Mouse (Mus musculus) heart, adult 2 months (tissue): Measurements from ENCODE around the gene Tuba1c. TPM values are rescaled to one million over a fixed set of nuclear protein-coding genes. Genes with fewer than 3 reads are reported as not detected.

Experiments used
- DNase-seq, 2 experiments: peaks; one replicate each; pipeline ENCODE4 v3.0.0; 2021
- H3K27ac ChIP-seq: fragments of 200-600 bp; 2 replicates; pipeline ENCODE4 v1.8.1; 2022
- H3K27me3 ChIP-seq: fragments of 200-500 bp; 2 replicates; pipeline ENCODE4 v1.6.1; 2012; ENCODE audit warnings: mild to moderate bottlenecking, low read length, inconsistent platforms, mixed read lengths; ENCODE audit not compliant: control insufficient read depth, insufficient read depth
- H3K36me3 ChIP-seq: fragments of 200-500 bp; 2 replicates; pipeline ENCODE4 v1.6.1; 2012; ENCODE audit warnings: low read length, inconsistent platforms; ENCODE audit not compliant: control insufficient read depth, insufficient read depth
- H3K4me1 ChIP-seq: fragments of 200-500 bp; 2 replicates; pipeline ENCODE4 v1.6.1; 2011; ENCODE audit warnings: low read length; ENCODE audit not compliant: control insufficient read depth, insufficient read depth
- H3K4me3 ChIP-seq: fragments of 200-600 bp; 2 replicates; pipeline ENCODE4 v1.8.1; 2022
- H3K79me2 ChIP-seq: fragments of 200-500 bp; replicated peaks from 2 replicates; pipeline ENCODE4 v1.6.1; 2012; ENCODE audit warnings: mild to moderate bottlenecking, inconsistent platforms, low read length, moderate library complexity, mixed read lengths; ENCODE audit not compliant: control insufficient read depth, insufficient read depth
- H3K9ac ChIP-seq: fragments of 200-500 bp; 2 replicates; pipeline ENCODE4 v1.6.1; 2012; ENCODE audit warnings: low read depth, mild to moderate bottlenecking, control low read depth, inconsistent platforms, low read length, mixed read lengths
- CTCF ChIP-seq: fragments of 200-600 bp; IDR thresholded peaks from 2 replicates; pipeline ENCODE4 v1.8.1; 2022; ENCODE audit warnings: antibody characterized with exemption, mild to moderate bottlenecking, moderate library complexity
- EP300 ChIP-seq: fragments of 200-500 bp; IDR thresholded peaks from 2 replicates; pipeline ENCODE4 v1.6.1; 2011; ENCODE audit warnings: low read depth, low read length, control low read depth; ENCODE audit not compliant: insufficient read depth
- POLR2A ChIP-seq: fragments of 200-500 bp; IDR thresholded peaks from 2 replicates; pipeline ENCODE4 v1.6.1; 2011; ENCODE audit warnings: mild to moderate bottlenecking, low read depth, low read length, control low read depth; ENCODE audit not compliant: insufficient read depth
- WGBS: fragments of 180-500 bp; shearing (Covaris S2); methylation state at CpG from one replicate; pipeline ENCODE4 v1.1.7; 2018; 5-methylcytosine and 5-hydroxymethylcytosine counted together
- intact Hi-C: fragments of 180-260 bp; cut with DNase I; formaldehyde crosslinking; loops from one replicate; pipeline ENCODE4 v1.15.1; 2025
- polyA plus RNA-seq: library from polyadenylated mRNA; depleted of rRNA; stranded (reverse); fragments of >200 nt; gene quantifications from 2 replicates; pipeline ENCODE4 v1.2.3, GENCODE M21; 2012
- total RNA-seq, 2 experiments: library from RNA; stranded (reverse); gene quantifications; 2 replicates each; pipeline ENCODE4 v1.2.3; 2021

Tuba1c gene
- total and polyA plus RNA-seq, 3 experiments, result 30.1 to 58.6 (median 39.0) TPM

DNA sequence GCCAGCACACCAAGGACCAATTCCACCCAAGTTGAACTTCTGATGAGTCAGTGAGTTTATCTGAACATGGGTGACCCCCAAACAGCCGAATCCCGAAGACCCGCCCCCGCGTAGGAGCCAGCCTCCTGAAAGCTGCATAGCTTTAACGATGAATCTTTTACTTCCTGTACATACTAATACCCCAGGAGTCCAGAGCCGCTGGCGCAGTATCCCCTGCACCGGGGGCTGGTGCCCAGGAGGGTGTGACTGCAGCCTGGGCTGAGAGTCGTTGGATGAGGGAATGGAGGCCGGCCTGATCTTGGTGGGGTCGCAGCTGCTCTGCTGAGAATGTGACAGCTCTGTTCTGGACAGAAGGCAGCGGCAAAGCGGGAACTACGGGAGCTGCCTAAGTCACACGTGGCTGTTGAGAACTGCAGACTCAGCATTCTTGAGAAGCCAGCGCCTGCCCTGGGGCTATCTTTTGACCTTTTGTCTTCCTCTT is 28.2 kb upstream of the Tuba1c start:
- no peak overlapping the region for H3K27ac ChIP-seq
- H3K79me2 ChIP-seq, result no peaks in the 10 kb centered on the region
- TF ChIP-seq EP300, result no peak
- no peak; the same call in 1 of the 2 replicates for TF ChIP-seq CTCF
- 0 out of 2 replicates have a peak overlapping the region, but pooled peaks have one; percentile 22 for H3K9ac ChIP-seq
- WGBS, result 12% methylated on average over 17 of the region's 17 CpGs
- no peaks in the 10 kb centered on the region for H3K36me3 ChIP-seq
- no peaks in the 10 kb centered on the region for H3K27me3 ChIP-seq
- H3K4me1 ChIP-seq, result peaks cover 5% of the 10 kb centered on the region
- H3K4me3 ChIP-seq, result peak overlapping the region; percentile 12; the same call in 1 of the 2 replicates
- peak; percentile 47 to 48 for DNase-seq
- intact Hi-C loops, result no loop called here

DNA sequence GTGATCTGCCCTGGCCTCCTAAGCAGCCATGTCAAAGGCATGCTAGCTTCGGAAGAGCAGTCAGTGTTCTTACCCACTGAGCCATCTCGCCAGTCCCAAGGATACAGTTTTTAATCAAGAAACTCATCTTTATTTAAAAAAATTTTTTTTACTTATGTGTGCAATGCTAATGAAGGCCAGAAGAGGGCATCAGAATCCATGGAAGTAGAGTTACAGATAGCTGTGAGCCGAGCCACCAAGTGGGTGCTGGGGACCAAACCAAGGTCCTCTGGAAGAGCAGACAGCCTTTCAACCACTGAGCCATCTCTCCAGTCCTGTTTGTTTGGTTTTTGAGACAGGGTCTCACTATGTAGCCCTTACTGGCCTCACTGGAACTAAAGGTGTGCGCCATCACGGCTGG is 26.1 kb upstream of the Tuba1c start:
- Histone ChIP-seq H3K4me3 (no peak overlapping the region), H3K27me3 (no peaks in the 10 kb centered on the region), H3K27ac (no peak overlapping the region), H3K4me1 (peaks cover 2% of the 10 kb centered on the region), H3K79me2 (no peaks in the 10 kb centered on the region), H3K9ac (no peak overlapping the region), H3K36me3 (no peaks in the 10 kb centered on the region)
- no peak for DNase-seq
- WGBS, result 93% methylated on average over 5 of the region's 5 CpGs
- TF ChIP-seq CTCF (peak; percentile 45), POLR2A (no peak)
- intact Hi-C loops, result no loop called here

GRCm38 (mm10) chr15:99008801-99009241 is 20.9 kb upstream of the Tuba1c start:
- Histone ChIP-seq H3K4me3 (no peak overlapping the region), H3K36me3 (no peaks in the 10 kb centered on the region), H3K4me1 (no peaks in the 10 kb centered on the region), H3K79me2 (no peaks in the 10 kb centered on the region), H3K27ac (no peak overlapping the region), H3K27me3 (no peaks in the 10 kb centered on the region), H3K9ac (no peak overlapping the region)
- no peak for DNase-seq
- WGBS, result 34% methylated on average over 6 of the region's 6 CpGs
- intact Hi-C loops, result no loop called here
- no peak for TF ChIP-seq EP300

DNA sequence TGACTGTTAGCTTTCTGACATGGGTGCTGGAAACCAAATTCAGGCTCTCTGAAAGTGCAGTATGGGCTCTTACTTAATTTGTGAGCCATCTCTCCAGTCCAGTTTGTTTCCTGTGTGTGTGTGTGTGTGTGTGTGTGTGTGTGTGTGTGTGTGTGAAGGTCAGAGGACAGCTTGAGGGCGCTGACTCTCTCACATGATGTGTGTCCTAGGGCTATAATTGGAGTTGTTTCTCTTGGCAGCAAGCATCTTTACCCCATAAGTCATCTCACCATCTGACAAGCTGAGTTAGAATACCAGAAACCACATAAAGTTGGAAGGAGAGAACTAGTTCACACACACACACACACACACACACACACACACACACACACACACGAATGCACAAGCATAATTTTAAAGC is 18.8 kb upstream of the Tuba1c start:
- Histone ChIP-seq H3K79me2 (no peaks in the 10 kb centered on the region), H3K36me3 (no peaks in the 10 kb centered on the region), H3K27ac (0 out of 2 replicates have a peak overlapping the region, but pooled peaks have one; percentile 36), H3K9ac (no peak overlapping the region), H3K4me3 (no peak overlapping the region), H3K4me1 (no peaks in the 10 kb centered on the region), H3K27me3 (no peaks in the 10 kb centered on the region)
- 37% methylated on average over 2 of the region's 2 CpGs for WGBS
- intact Hi-C loops, result no loop called here
- TF ChIP-seq CTCF, result no peak
- no peak for TF ChIP-seq POLR2A
- no peak for TF ChIP-seq EP300
- no peak for DNase-seq

GRCm38 (mm10) chr15:99011946-99012345 is 17.7 kb upstream of the Tuba1c start:
- Histone ChIP-seq H3K36me3 (no peaks in the 10 kb centered on the region), H3K4me3 (no peak overlapping the region), H3K27ac (no peak overlapping the region), H3K9ac (no peak overlapping the region), H3K27me3 (no peaks in the 10 kb centered on the region), H3K4me1 (no peaks in the 10 kb centered on the region), H3K79me2 (no peaks in the 10 kb centered on the region)
- intact Hi-C loops, result no loop called here
- TF ChIP-seq EP300 (no peak), CTCF (no peak), POLR2A (no peak)
- WGBS, result 72% methylated on average over 3 of the region's 3 CpGs
- no peak for DNase-seq

- no peak overlapping the region for H3K4me3 ChIP-seq
- no peak overlapping the region for H3K27ac ChIP-seq
- WGBS, result 61% methylated on average over 9 of the region's 9 CpGs
- intact Hi-C loops, result no loop called here
- no peak for DNase-seq
- no peaks in the 10 kb centered on the region for H3K36me3 ChIP-seq
- no peak overlapping the region for H3K9ac ChIP-seq
- H3K79me2 ChIP-seq, result no peaks in the 10 kb centered on the region
- TF ChIP-seq CTCF (no peak), POLR2A (no peak), EP300 (no peak)
- no peaks in the 10 kb centered on the region for H3K27me3 ChIP-seq
- H3K4me1 ChIP-seq, result no peaks in the 10 kb centered on the region
Measured at GRCm38 (mm10) chr15:99014496-99015030, 15.1 kb upstream of the Tuba1c start.
